Mouse (Mus musculus): ENCODE data around the gene Rcor3.

Rcor3 gene

GRCm38 (mm10) chr1:192092879-192093660 lies 44.8 kb downstream of the Rcor3 start:
- peak; percentile 88 for DNase-seq

- peak; percentile 96 for DNase-seq
Measured at GRCm38 (mm10) chr1:192091806-192092772, 45.8 kb downstream of the Rcor3 start, which contains the start of gene Traf5. Gene Traf5 (minus strand): TSS chr1:192092559.

DNA sequence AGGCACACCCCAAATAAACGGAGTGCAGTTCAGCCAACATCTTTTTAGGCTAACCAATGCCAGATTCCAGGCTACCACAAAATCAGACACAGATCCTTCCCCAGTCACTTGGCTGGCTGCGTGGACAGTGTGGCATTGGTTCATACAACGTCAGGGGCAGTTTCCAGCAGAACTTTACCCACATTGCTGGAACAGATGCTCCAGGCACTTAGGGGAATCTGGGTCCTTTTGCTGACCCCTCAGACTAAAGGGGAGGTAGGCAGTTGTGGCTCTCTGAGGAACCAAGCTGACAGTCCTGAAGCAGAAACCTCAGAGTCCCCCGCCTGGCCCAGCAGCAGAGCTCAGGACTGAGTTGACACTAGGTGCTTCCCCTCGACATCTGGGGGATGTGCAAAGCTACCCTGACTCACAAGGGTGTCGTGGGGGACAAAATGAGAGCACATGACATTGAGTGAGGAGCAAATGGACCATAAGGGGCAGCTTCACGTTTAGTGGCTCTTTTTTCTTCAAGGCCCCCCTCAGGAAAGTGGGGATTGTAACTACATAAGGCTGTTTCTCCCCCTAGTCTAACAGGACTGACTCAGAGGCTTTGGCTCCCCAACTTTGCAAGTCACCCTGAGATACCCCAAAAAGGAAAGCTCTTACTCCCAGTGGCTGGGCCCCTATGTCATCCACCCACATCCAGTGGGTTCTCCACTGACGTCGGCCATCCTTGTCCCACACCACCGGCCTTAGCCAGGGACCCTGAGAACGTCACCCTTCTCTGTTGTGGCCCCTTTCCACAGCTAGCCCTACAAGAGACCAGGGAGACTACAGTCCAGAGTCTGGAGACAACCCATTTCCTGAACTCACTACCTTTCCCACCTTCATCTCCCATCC lies 46.9 kb downstream of the Rcor3 start:
- DNase-seq = no peak

DNA sequence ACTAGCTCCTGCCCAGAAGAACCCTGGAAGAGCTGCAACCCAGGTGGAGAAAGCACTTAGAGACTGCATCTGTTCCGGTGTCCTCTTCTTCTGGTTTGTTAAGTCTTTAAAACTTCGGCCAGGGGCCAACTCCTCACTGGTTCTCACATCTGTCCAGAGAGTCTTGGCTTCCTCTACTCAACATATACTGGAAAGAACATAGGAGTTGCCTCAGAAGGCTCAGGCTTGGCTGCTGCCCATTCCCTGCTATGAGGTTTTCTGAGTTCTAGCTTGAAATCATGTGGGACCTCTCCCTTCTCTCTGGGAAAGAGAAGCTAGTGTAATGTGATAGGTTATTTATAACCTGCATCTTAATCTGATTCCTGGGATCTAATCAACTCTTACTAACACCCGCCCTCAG lies 47.6 kb downstream of the Rcor3 start:
- no peak for DNase-seq

GRCm38 (mm10) chr1:192089208-192090166 lies 48.4 kb downstream of the Rcor3 start:
- no peak for DNase-seq

DNA sequence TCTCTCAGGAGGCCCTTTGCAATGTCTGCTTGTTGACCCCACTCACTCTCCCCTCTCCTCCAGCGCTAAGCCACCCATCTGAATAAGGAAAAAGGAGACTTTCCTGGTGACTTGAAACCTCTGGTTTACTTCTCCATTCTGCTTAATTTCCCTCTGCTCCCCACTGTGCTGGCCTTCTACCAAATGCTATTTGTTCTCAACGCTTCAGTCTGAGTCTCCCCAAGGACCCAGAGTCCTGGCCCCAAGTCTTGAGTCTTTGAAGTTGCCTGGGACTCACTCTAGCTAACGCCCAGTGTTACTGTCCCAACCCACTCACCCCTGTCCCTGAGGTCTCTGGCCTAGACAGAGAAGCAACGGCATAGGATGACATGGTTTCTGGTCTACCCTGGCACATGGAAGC lies 49.9 kb downstream of the Rcor3 start:
- DNase-seq = no peak

- no peak for DNase-seq
Measured at GRCm38 (mm10) chr1:192087098-192087497, 50.8 kb downstream of the Rcor3 start.

DNA sequence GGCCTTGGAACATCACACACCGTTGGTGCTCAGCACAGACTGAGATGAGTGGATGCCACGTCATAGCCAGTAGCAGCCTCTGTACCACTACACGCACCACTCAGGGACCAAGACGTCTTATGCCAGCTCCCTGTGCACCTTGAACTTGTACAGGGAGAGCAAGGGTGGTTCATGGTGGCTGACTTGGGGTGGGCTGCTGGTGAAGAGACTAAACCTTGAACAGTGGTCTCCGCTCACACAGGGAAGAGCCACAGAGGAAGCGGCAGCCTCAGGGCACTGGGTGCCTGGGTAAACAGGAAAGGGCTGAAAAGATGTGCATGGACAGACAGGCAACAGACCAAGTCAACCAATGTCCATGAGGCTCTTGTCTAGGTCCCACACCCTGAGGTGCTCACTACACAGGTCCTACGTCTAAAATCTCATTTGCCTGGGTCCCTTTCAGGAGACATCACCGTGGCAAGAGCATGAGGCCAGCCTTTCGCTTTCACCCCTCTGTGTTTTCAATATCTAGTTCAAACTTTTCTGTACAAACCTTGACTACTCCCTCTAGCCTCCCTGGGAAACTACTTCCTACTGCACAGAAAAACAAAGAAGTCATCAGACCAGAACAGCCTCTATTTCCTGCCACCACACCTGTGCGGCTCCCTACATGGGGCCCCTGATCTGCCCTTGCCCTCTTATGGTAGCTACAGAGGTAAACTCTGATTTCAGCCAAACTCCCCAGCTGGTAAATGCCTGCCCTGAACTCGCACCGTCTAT lies 51.4 kb downstream of the Rcor3 start:
- DNase-seq = no peak

GRCm38 (mm10) chr1:192085218-192085617 lies 52.6 kb downstream of the Rcor3 start:
- no peak for DNase-seq

DNA sequence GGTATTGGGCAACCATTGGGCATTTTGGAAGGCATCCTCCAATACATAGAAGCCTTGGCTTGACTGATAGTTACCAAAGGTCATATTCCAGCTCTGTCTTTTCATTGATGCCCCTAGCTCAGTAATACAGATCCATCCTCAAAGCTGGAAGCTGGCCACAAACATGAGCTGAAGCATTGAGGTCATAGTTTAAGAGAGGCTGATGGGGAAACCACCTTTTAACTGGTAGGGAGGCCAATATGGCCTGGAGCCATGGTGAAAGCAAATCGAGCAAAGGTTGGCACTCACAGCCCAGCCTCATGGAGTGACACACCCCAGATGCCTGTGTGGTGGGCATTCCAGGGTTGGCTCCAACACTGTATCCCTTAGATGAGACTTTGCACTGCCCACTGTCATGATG lies 55.2 kb downstream of the Rcor3 start:
- no peak for DNase-seq

- DNase-seq = no peak
Measured at GRCm38 (mm10) chr1:192081129-192081528, 56.7 kb downstream of the Rcor3 start.

DNA sequence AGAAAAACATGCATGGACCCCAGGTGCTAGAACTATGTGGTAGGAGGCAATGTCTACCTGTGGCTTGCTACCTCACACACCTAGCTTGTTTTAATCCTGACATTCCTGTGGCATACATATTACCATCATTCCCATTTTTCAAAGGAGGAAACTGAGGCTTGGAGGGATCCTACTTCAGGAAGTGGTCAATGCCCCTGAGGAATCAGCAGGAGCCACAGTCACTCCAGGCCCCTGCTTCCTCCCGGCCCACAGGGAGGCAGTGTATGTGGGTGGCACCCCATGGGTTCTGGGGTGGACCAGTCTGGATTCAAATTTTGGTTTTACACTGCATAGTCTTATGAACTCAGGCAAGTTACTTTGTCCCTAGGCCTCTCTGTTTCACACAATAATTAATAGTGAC lies 58.7 kb downstream of the Rcor3 start:
- no peak for DNase-seq

DNA sequence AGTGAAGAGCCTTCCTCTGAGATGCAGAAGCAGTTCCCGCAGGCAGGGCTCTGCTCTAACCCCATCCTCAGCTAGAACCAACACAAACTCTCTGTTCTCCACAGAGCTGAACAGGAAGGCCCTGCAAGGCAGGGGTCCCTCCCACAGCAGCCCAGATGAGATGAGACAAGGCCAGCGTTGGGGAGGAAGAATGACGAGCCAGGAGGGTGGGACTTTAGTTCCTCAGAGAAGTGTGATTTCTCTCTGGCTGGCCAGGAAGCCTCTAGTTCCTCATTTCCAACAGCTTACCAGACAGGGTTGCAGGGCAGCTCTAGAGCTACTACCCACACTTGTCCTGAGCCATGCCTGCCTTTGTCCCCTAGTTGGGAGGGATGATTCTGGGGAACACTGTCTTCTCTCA lies 59.5 kb downstream of the Rcor3 start:
- DNase-seq = no peak

- DNase-seq = peak; percentile 63
Measured at GRCm38 (mm10) chr1:192076796-192077535, 60.9 kb downstream of the Rcor3 start.

GRCm38 (mm10) chr1:192076101-192076500 lies 61.8 kb downstream of the Rcor3 start:
- no peak for DNase-seq

DNA sequence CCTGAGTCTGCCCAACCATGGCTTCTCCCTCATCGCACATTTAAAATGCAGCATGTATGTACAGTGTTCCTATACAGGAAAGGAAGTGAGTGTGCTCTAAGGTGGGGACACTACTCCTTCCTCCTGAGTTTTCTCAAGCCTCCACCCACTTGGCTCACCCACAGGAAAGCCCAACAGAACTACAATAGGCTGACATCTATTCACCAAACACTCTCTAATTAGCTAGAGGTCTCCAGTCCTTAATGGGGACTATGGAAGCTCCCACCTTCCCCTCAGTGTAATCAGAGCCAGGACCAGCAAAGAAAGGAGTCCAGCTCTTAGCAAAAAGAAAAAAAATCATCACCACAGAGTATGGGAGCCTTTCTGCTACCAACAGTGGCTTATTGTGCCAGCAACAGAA lies 63.0 kb downstream of the Rcor3 start:
- DNase-seq = no peak

DNA sequence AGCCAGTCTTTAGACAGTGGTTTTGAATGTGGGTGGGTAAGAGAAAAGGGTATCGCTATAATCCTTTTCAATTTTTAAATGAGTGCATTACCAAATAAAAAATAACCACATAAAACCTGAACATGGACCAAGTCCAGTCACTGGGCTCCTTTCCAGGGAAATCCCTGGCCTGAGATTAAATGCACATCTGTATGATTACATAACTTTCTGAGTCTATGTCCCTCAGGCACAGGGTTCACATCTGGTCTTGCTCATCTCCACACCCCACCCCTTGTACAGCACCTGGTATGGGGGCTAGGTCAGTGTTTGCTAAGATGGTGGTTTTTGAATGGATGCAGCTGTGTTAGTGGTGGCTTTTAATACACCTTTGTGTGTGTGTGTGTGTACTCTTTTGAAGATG lies 65.4 kb downstream of the Rcor3 start:
- no peak for DNase-seq

GRCm38 (mm10) chr1:192070618-192071051 lies 67.2 kb downstream of the Rcor3 start:
- no peak for DNase-seq

DNA sequence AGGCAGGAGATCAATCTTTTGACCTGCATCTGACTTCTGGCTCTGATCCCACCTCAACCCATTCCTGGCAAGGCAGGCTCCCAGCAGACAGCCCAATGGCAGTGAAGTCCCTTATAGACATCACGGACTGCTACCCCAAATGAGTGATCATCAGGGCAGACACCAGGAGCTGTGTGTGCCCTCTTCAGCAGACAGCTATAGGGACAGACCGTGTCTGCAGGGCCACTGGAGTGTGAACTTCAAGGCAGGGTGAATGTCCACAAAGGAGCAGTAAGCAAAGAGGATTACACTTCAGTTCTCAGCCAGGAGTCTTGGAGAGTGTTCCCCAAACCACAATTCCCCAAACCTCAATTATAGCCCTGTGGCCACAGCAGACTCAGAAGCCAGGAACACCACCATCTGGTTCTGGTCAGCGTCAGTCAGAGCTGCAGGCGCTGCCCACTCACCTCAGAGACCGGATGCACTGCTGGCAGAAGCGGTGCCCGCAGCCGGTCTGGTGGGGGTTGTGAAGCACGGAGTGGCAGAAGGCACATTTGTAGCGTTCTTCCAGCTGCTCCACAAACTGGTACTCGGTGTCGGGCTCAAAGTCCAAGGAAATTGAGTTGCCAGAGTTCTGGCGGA lies 67.8 kb downstream of the Rcor3 start:
- peak; percentile 73 for DNase-seq

Data from right cerebral cortex, adult 18-20 months (tissue).